Mouse (Mus musculus): ENCODE measurements around the gene Ikzf5. TPM values are rescaled to one million over a fixed set of nuclear protein-coding genes. Genes with fewer than 3 reads are reported as not detected.
A peak's percentile ranks its signal among the peaks of the same experiment; 100 is the strongest.
"Not testable (repeated sequence)": the region's sequence is repeated elsewhere in the genome, so short reads cannot be mapped to it uniquely, and the experiment has no call there.

Gene Ikzf5
- polyA plus RNA-seq (2016; fragmentation: Nextera tagmentation; extraction: Ambion mirVana), result 19.0 and 22.4 TPM in 2 replicates

DNA sequence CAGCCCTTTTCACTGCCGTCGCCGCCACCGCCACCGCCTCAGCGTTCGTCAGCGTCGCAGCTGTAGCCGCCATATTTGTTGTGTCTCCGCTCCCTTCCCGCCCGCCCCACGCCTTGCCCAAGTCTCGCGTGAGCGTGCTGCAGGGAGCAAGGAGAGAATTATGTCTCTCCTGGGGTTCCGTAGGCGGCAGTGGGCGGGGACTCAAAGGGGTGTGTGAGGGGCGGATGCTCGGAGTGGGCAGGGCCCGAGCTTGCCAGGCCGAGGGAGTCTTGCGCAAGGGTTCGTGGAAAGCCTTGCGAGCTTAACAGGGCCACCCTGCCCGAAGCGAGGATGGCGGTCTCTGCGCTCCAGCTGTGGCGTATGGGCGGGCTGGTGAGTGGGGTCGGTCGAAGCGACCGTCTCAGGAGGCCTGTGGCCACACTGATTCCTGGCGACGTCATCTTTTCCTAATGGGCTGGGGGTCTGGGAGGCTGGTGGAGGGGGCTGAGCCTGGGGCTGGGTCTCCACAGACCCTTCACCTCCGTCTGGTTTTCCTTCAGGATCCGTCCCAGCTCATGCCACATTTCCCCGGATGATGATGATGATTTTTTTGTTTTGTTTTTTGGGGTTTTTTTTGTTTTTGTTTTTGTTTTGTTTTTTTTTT lies at the start of gene Ikzf5, which contains the start of gene Acadsb:
Ikzf5 (minus strand) TSS at position 106 of the 643 bp plus-strand sequence.
Acadsb (plus strand) TSS at position 186 of the 643 bp plus-strand sequence.
- Histone ChIP-seq H3K9me3 (no peaks in the 10 kb centered on the region), H3K36me3 (no peaks in the 10 kb centered on the region), H3K27ac (peak within 1 kb of the TSS; percentile 51), H3K4me3 (peak within 1 kb of the TSS; percentile 94), H3K9ac (peak within 1 kb of the TSS; percentile 89), H3K4me1 (peaks cover 20% of the 10 kb centered on the region), H3K27me3 (replicated peaks) (no peaks in the 10 kb centered on the region), H3K4me2 (replicated peaks) (peak within 1 kb of the TSS; percentile 80)
- under 1% methylated on average over 42 of the region's 42 CpGs for WGBS
- peak; percentile 97 for ATAC-seq (ENCODE audit: low FRiP score, low read depth)

GRCm38 (mm10) chr7:131456714-131457113 lies 46.4 kb upstream of the Ikzf5 start:
- H3K9me3 ChIP-seq, result no peaks in the 10 kb centered on the region; the same call in 1 of the 2 replicates
- no peak overlapping the region for H3K4me3 ChIP-seq
- H3K9ac ChIP-seq, result no peak overlapping the region
- no peaks in the 10 kb centered on the region; the same call in 1 of the 2 replicates for H3K27me3 ChIP-seq (replicated peaks)
- WGBS, result 93% methylated on average over 5 of the region's 5 CpGs
- H3K36me3 ChIP-seq, result no peaks in the 10 kb centered on the region
- no peaks in the 10 kb centered on the region for H3K4me1 ChIP-seq
- no peak overlapping the region for H3K4me2 ChIP-seq (replicated peaks)
- no peak for ATAC-seq (ENCODE audit: low FRiP score, low read depth)
- H3K27ac ChIP-seq, result no peak overlapping the region

DNA sequence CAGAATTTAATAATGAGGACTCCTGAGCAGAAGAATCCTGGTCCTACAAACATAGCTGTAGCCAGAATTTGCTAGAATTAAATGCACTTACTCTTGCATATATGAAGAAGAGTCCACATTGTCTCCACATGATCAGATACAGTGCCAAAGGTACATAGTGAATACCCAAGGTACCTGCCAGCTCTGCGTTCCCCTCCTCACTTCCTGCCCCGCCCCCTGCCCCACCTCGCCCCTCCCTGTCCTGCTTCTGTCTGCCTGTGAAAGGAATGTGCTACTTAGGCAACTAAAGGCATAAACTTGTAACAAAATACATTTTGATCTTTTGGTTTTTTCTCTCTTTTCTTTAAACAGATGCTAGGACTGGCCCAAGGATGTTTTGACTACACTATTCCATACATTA lies 26.7 kb upstream of the Ikzf5 start:
- Histone ChIP-seq H3K36me3 (no peaks in the 10 kb centered on the region), H3K4me3 (no peak overlapping the region), H3K9me3 (no peaks in the 10 kb centered on the region), H3K4me1 (no peaks in the 10 kb centered on the region), H3K4me2 (replicated peaks) (no peak overlapping the region), H3K9ac (no peak overlapping the region), H3K27ac (no peak overlapping the region), H3K27me3 (replicated peaks) (no peaks in the 10 kb centered on the region)
- whole genome bisulfite sequencing, result 59% methylated on average over 3 of the region's 3 CpGs
- ATAC-seq (ENCODE audit: low FRiP score, low read depth), result no peak

DNA sequence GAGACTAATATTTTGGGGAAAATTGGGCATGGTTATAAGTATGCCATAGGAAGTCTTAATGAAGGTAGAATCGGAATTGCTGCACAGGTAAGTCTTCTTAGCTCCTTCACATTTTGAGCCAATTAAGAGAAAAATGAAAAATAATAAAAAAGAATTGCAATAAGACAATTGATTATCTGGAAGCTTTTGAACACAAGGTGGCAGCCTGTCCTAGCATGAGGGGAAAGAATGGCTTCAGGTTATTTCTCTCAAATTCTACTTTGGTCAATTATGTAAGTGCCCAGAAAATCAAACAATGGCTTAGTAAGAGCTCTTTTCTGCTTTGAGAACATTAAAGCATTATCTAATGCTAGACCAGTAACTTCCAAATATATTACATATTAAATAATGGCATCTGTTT lies 24.0 kb upstream of the Ikzf5 start:
- ATAC-seq (ENCODE audit: low FRiP score, low read depth), result no peak
- WGBS, result 73% methylated on average over 1 of the region's 1 CpGs
- Histone ChIP-seq H3K9ac (no peak overlapping the region), H3K4me2 (replicated peaks) (no peak overlapping the region), H3K4me1 (no peaks in the 10 kb centered on the region), H3K9me3 (no peaks in the 10 kb centered on the region), H3K4me3 (no peak overlapping the region), H3K36me3 (peaks cover 9% of the 10 kb centered on the region), H3K27ac (no peak overlapping the region), H3K27me3 (replicated peaks) (no peaks in the 10 kb centered on the region)

DNA sequence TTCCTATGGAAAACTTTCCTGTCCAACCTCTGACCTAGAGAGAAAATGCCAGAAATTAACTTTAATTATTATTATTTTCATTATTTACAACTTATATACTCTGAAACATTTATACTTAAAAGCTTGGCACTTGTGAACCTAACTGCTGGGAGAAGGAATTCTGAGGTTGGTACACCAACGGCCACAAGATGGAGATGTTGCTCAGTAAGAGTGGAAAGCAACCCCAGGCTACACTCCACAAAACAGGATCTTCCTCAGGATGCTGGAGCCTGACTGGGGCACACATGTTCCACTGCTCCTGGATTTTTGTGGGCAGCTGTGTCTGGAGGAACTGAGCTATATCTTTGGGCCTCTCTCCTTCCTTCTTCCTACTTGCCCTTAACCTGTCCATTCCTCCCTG lies 21.9 kb upstream of the Ikzf5 start:
- no peak overlapping the region for H3K4me2 ChIP-seq (replicated peaks)
- H3K27me3 ChIP-seq (replicated peaks), result no peaks in the 10 kb centered on the region
- H3K36me3 ChIP-seq, result peaks cover 18% of the 10 kb centered on the region
- no peak overlapping the region for H3K9ac ChIP-seq
- 20% methylated on average over 1 of the region's 1 CpGs for WGBS
- ATAC-seq (ENCODE audit: low FRiP score, low read depth), result no peak
- no peak overlapping the region for H3K4me3 ChIP-seq
- no peak overlapping the region for H3K27ac ChIP-seq
- no peaks in the 10 kb centered on the region for H3K9me3 ChIP-seq
- no peaks in the 10 kb centered on the region for H3K4me1 ChIP-seq

DNA sequence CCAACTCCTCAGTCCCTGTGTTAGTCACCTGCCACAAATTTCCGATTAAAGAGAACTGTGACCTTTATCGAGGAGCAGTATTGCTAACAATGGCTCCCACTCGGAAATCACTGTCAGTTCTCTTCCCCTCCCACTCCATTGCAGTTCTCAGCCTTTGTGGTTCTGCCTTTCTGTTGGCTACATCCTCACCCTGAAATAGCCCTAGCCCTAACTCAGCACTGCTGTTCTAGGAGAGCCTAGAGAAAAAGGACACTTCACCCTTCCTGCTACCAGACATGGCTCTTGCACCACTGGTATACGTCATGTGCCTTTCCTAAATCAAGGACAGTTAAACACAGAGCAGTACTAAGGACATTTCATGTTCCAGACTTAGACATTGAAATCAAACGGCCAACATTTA lies 17.0 kb upstream of the Ikzf5 start:
- Histone ChIP-seq H3K9me3 (no peaks in the 10 kb centered on the region), H3K27ac (no peak overlapping the region), H3K9ac (no peak overlapping the region), H3K4me2 (replicated peaks) (no peak overlapping the region), H3K27me3 (replicated peaks) (no peaks in the 10 kb centered on the region), H3K36me3 (peaks cover 26% of the 10 kb centered on the region), H3K4me1 (no peaks in the 10 kb centered on the region), H3K4me3 (no peak overlapping the region)
- ATAC-seq (ENCODE audit: low FRiP score, low read depth), result no peak
- 90% methylated on average over 5 of the region's 5 CpGs for WGBS

DNA sequence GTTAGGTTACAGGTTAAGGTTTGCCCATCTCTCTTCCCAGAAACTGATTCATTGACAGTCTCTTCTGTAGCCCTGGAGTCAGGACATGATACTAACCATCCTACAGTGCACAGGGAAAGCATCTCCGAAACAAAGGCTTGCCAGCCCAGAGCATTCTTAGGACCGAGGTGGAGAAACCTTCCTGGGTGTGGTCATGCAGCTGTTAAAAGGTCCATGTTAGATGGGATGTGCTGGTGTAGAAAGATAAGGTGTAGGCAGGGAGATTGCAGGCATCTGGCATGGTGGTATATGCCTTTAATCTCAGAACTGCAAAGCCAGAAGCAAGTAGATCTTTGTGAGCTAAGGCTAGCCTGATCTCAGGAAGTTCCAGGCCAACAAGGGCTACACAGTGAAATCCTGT lies 14.6 kb upstream of the Ikzf5 start:
- Histone ChIP-seq H3K27me3 (replicated peaks) (no peaks in the 10 kb centered on the region), H3K27ac (no peak overlapping the region), H3K9ac (no peak overlapping the region), H3K9me3 (no peaks in the 10 kb centered on the region), H3K36me3 (peaks cover 17% of the 10 kb centered on the region), H3K4me3 (no peak overlapping the region), H3K4me2 (replicated peaks) (no peak overlapping the region), H3K4me1 (no peaks in the 10 kb centered on the region)
- WGBS, result 75% methylated on average over 2 of the region's 2 CpGs
- no peak for ATAC-seq (ENCODE audit: low FRiP score, low read depth)

- H3K27me3 ChIP-seq (replicated peaks), result no peaks in the 10 kb centered on the region
- no peak overlapping the region for H3K9ac ChIP-seq
- ATAC-seq (ENCODE audit: low FRiP score, low read depth), result no peak
- no peaks in the 10 kb centered on the region for H3K4me1 ChIP-seq
- H3K27ac ChIP-seq, result no peak overlapping the region
- H3K36me3 ChIP-seq, result no peaks in the 10 kb centered on the region
- no peak overlapping the region for H3K4me3 ChIP-seq
- H3K4me2 ChIP-seq (replicated peaks), result no peak overlapping the region
- H3K9me3 ChIP-seq, result no peaks in the 10 kb centered on the region
These were observed 7.3 kb upstream of the Ikzf5 start for GRCm38 (mm10) chr7:131417605-131418004.

DNA sequence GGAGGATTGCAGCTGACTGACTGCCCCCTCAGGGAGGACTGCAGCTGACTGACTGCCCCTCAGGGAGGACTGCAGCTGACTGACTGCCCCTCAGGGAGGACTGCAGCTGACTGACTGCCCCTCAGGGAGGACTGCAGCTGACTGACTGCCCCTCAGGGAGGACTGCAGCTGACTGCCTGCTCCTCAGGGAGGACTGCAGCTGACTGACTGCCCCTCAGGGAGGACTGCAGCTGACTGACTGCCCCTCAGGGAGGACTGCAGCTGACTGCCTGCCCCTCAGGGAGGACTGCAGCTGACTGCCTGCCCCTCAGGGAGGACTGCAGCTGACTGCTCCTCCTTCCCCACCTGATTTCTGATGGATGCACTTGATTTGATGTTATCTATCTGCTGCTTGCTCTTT lies 6.4 kb upstream of the Ikzf5 start:
- H3K4me2 ChIP-seq (replicated peaks); H3K4me1 ChIP-seq; H3K27me3 ChIP-seq (replicated peaks); H3K9me3 ChIP-seq; ATAC-seq (ENCODE audit: low FRiP score, low read depth); H3K27ac ChIP-seq; H3K36me3 ChIP-seq; H3K4me3 ChIP-seq; H3K9ac ChIP-seq: not testable (repeated sequence)

DNA sequence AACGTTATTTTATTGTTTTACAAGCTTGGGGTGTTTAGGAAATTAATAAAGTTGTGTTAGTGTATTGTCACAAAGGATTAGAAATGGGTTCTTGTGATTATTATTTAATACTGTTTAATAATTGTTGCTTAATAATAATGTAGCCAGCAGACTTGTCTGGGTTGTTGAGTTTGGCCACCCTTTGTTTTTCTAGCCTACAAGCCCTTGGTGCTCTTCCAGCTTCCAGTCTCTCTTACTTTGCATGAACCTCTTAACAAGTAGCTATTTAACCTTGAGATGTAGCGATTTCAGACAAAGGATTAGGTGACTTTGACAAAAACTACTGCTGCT lies 1.6 kb upstream of the Ikzf5 start:
- no peak overlapping the region for H3K27ac ChIP-seq
- H3K4me2 ChIP-seq (replicated peaks), result peak overlapping the region; percentile 80; the same call in 1 of the 2 replicates
- no peaks in the 10 kb centered on the region for H3K9me3 ChIP-seq
- H3K9ac ChIP-seq, result no peak overlapping the region
- H3K36me3 ChIP-seq, result no peaks in the 10 kb centered on the region
- no peak overlapping the region for H3K4me3 ChIP-seq
- H3K4me1 ChIP-seq, result peaks cover 20% of the 10 kb centered on the region
- 46% methylated on average over 2 of the region's 2 CpGs for WGBS
- no peaks in the 10 kb centered on the region for H3K27me3 ChIP-seq (replicated peaks)
- no peak for ATAC-seq (ENCODE audit: low FRiP score, low read depth)

GRCm38 (mm10) chr7:131411221-131411940 lies 1.1 kb upstream of the Ikzf5 start:
- Histone ChIP-seq H3K4me3 (peak overlapping the region; percentile 94), H3K4me2 (replicated peaks) (peak overlapping the region; percentile 80), H3K36me3 (no peaks in the 10 kb centered on the region), H3K9ac (peak overlapping the region; percentile 89), H3K27ac (no peak overlapping the region), H3K27me3 (replicated peaks) (no peaks in the 10 kb centered on the region), H3K9me3 (no peaks in the 10 kb centered on the region), H3K4me1 (peaks cover 20% of the 10 kb centered on the region)
- WGBS, result 29% methylated on average over 10 of the region's 10 CpGs
- no peak for ATAC-seq (ENCODE audit: low FRiP score, low read depth)

DNA sequence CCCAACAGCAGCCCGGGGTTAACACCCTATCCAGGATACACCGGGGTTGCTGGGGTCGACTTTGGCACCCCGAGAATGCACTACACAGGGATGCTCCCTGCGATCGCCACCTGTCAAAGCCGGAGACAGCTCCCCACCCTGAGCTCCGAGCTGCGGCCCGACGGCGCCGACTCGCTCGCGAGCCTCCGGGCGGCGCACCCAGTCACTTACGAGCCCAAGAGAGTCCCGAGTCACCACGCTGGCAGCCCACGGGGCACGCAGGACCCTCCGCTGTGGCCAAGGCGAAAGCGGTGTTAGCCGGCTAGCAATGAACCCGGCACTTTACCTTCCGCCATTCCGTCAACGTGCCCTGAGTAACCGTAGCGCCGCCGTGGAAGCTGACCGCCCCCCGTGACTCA lies 334 bp downstream of the Ikzf5 start:
- under 1% methylated on average over 38 of the region's 38 CpGs for WGBS
- ATAC-seq (ENCODE audit: low FRiP score, low read depth), result peak; percentile 66

More for the DNA sequence above, 334 bp downstream of the Ikzf5 start:
- Histone ChIP-seq H3K4me1 (peaks cover 20% of the 10 kb centered on the region), H3K4me3 (peak overlapping the region; percentile 94), H3K27me3 (replicated peaks) (no peaks in the 10 kb centered on the region), H3K36me3 (no peaks in the 10 kb centered on the region), H3K9ac (peak overlapping the region; percentile 89), H3K4me2 (replicated peaks) (peak overlapping the region; percentile 80), H3K27ac (peak overlapping the region; percentile 33; the same call in 1 of the 2 replicates), H3K9me3 (no peaks in the 10 kb centered on the region)

All from neural tube, embryonic 12.5 days (tissue).